Mouse (Mus musculus): ENCODE measurements around the gene Map1b. TPM values are rescaled to one million over a fixed set of nuclear protein-coding genes. Genes with fewer than 3 reads are reported as not detected.

The Map1b gene
- polyA plus RNA-seq (2015; fragmentation: Nextera tagmentation; extraction: Ambion mirVana) = 23.4 and 27.8 TPM in 2 replicates

GRCm38 (mm10) chr13:99516448-99516881, at the start of gene Map1b:
TSS of gene Map1b (minus strand) at chr13:99516540.
- H3K9me3 ChIP-seq (replicated peaks; ENCODE audit: low read length) = no peaks in the 10 kb centered on the region
- WGBS = 0% methylated on average over 20 of the region's 32 CpGs
- H3K27ac ChIP-seq = 0 out of 2 replicates have a peak within 1 kb of the TSS, but pooled peaks have one; percentile 60
- peak within 1 kb of the TSS; percentile 96 for H3K4me2 ChIP-seq (ENCODE audit: low read length)
- DNase-seq (ENCODE audit: low spot score) (peak; percentile 85), ATAC-seq (replicated peaks; ENCODE audit: low FRiP score, low read depth) (peak; percentile 68)
- H3K4me1 ChIP-seq (replicated peaks; ENCODE audit: insufficient read depth, low read length) = peaks cover 9% of the 10 kb centered on the region; the same call in 1 of the 2 replicates
- H3K27me3 ChIP-seq (ENCODE audit: insufficient read depth, low read length) = no peaks in the 10 kb centered on the region
- no peak for TF ChIP-seq CTCF (IDR thresholded peaks at IDR 0.05; ENCODE audit: low read depth)
- no peaks in the 10 kb centered on the region for H3K36me3 ChIP-seq (ENCODE audit: insufficient read depth, low read length)
- H3K4me3 ChIP-seq (replicated peaks; ENCODE audit: low read depth, low read length) = peak within 1 kb of the TSS; percentile 60
- H3K9ac ChIP-seq (ENCODE audit: low read depth, low read length) = peak within 1 kb of the TSS; percentile 59

DNA sequence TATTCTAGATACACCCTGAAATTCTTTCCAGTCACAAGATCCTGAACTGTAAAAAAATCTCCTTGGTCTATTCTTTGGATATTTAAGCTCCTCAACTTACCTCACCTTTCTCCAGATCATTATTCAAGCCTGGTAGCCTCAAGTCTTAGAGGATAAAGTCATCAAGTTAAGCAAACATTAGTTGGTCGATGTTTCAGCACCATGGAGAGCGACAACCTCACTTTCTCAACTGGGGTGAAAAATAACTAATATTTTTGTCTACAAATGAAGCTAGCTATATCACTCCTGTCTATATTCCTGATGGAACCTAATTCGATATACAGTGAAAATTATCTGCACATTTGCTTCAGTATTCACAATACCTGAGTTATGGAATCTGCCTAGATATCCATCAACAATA, 48.0 kb upstream of the Map1b start:
- DNase-seq (ENCODE audit: low spot score) = peak; percentile 63
- 17% methylated on average over 3 of the region's 3 CpGs for WGBS

DNA sequence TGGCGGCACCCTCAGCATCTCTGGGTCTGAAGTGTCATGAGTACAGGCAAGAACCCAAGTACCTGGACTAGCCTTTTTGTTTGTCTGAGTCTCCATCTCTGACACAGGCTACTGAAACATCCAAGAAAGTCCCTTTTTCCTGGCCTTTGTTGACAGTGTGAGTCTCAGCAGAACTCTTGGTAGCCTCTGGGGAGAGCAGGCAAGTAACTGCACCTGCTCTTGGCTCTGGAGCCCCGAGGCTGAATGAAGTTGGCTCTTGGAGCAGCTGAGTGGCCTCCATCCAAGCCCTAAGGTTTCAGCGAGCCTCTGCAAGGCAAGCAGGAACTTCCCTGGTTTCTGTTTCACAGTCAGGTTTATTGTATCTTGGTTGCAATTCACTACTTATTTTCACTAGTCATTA, 46.7 kb upstream of the Map1b start:
- ATAC-seq (replicated peaks; ENCODE audit: low FRiP score, low read depth) (no peak), DNase-seq (ENCODE audit: low spot score) (no peak)
- no peak for TF ChIP-seq CTCF (IDR thresholded peaks at IDR 0.05; ENCODE audit: low read depth)
- Histone ChIP-seq H3K4me2 (ENCODE audit: low read length) (no peak overlapping the region), H3K4me1 (replicated peaks; ENCODE audit: insufficient read depth, low read length) (no peaks in the 10 kb centered on the region), H3K9ac (ENCODE audit: low read depth, low read length) (no peak overlapping the region), H3K9me3 (replicated peaks; ENCODE audit: low read length) (no peaks in the 10 kb centered on the region), H3K27ac (no peak overlapping the region), H3K4me3 (replicated peaks; ENCODE audit: low read depth, low read length) (no peak overlapping the region), H3K36me3 (ENCODE audit: insufficient read depth, low read length) (no peaks in the 10 kb centered on the region), H3K27me3 (ENCODE audit: insufficient read depth, low read length) (no peaks in the 10 kb centered on the region)
- WGBS = 57% methylated on average over 3 of the region's 3 CpGs

More for the DNA sequence above, 48.0 kb upstream of the Map1b start:
- Histone ChIP-seq H3K27me3 (ENCODE audit: insufficient read depth, low read length) (no peaks in the 10 kb centered on the region), H3K9ac (ENCODE audit: low read depth, low read length) (no peak overlapping the region), H3K4me2 (ENCODE audit: low read length) (no peak overlapping the region), H3K4me3 (replicated peaks; ENCODE audit: low read depth, low read length) (no peak overlapping the region), H3K4me1 (replicated peaks; ENCODE audit: insufficient read depth, low read length) (no peaks in the 10 kb centered on the region), H3K36me3 (ENCODE audit: insufficient read depth, low read length) (no peaks in the 10 kb centered on the region), H3K9me3 (replicated peaks; ENCODE audit: low read length) (no peaks in the 10 kb centered on the region), H3K27ac (no peak overlapping the region)
- no peak for TF ChIP-seq CTCF (IDR thresholded peaks at IDR 0.05; ENCODE audit: low read depth)
- ATAC-seq (replicated peaks; ENCODE audit: low FRiP score, low read depth) = no peak

- Histone ChIP-seq H3K4me3 (replicated peaks; ENCODE audit: low read depth, low read length) (no peak overlapping the region), H3K36me3 (ENCODE audit: insufficient read depth, low read length) (no peaks in the 10 kb centered on the region), H3K27me3 (ENCODE audit: insufficient read depth, low read length) (no peaks in the 10 kb centered on the region), H3K9ac (ENCODE audit: low read depth, low read length) (no peak overlapping the region), H3K4me1 (replicated peaks; ENCODE audit: insufficient read depth, low read length) (no peaks in the 10 kb centered on the region), H3K9me3 (replicated peaks; ENCODE audit: low read length) (no peaks in the 10 kb centered on the region), H3K27ac (no peak overlapping the region), H3K4me2 (ENCODE audit: low read length) (no peak overlapping the region)
- no peak for DNase-seq (ENCODE audit: low spot score)
- ATAC-seq (replicated peaks; ENCODE audit: low FRiP score, low read depth) = no peak
- no peak for TF ChIP-seq CTCF (IDR thresholded peaks at IDR 0.05; ENCODE audit: low read depth)
- 48% methylated on average over 10 of the region's 10 CpGs for WGBS
Measured at GRCm38 (mm10) chr13:99561843-99562550, 45.7 kb upstream of the Map1b start.

GRCm38 (mm10) chr13:99560674-99561639, 44.6 kb upstream of the Map1b start:
- no peaks in the 10 kb centered on the region for H3K9me3 ChIP-seq (replicated peaks; ENCODE audit: low read length)
- ATAC-seq (replicated peaks; ENCODE audit: low FRiP score, low read depth) (no peak), DNase-seq (ENCODE audit: low spot score) (no peak)
- H3K9ac ChIP-seq (ENCODE audit: low read depth, low read length) = no peak overlapping the region
- no peak for TF ChIP-seq CTCF (IDR thresholded peaks at IDR 0.05; ENCODE audit: low read depth)
- no peaks in the 10 kb centered on the region for H3K36me3 ChIP-seq (ENCODE audit: insufficient read depth, low read length)
- WGBS = 52% methylated on average over 13 of the region's 13 CpGs
- H3K4me1 ChIP-seq (replicated peaks; ENCODE audit: insufficient read depth, low read length) = no peaks in the 10 kb centered on the region
- H3K4me3 ChIP-seq (replicated peaks; ENCODE audit: low read depth, low read length) = no peak overlapping the region
- H3K4me2 ChIP-seq (ENCODE audit: low read length) = no peak overlapping the region
- no peaks in the 10 kb centered on the region for H3K27me3 ChIP-seq (ENCODE audit: insufficient read depth, low read length)
- H3K27ac ChIP-seq = no peak overlapping the region

DNA sequence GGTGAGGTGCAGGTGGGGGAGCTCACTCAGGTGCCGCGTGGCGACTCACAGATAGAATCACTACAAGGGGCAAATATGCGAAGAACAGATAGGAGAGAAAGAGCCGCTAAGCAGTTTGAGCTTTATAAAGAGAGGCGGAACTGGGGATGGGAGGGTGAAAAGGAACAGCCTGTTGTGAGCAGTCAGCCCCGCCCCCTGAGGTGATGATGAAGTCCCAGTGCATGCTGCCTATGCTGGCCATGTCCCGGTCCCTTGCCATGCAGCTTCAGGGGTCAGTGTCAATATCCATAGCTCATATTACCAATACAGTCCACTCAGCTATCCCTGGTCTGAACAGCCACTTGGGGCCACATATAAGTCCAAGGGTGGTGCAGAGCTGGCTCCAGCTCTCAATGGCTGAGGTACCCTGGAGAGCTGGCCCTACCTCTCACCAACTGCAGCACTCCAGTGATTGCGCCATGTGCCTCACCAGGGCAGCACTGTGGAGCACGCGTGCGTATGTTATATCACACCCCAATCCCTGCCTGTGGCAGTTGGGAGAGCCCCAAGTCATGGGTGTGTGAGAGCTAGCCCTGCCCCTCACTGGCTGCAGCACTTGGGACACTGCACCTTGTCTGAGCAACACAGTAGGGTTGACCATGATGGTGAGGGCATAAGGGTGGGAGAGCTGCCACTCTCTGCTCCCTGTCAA, 42.0 kb upstream of the Map1b start:
- Histone ChIP-seq H3K4me3 (replicated peaks; ENCODE audit: low read depth, low read length) (no peak overlapping the region), H3K36me3 (ENCODE audit: insufficient read depth, low read length) (no peaks in the 10 kb centered on the region), H3K27me3 (ENCODE audit: insufficient read depth, low read length) (no peaks in the 10 kb centered on the region), H3K9ac (ENCODE audit: low read depth, low read length) (no peak overlapping the region), H3K4me2 (ENCODE audit: low read length) (no peak overlapping the region), H3K27ac (no peak overlapping the region), H3K4me1 (replicated peaks; ENCODE audit: insufficient read depth, low read length) (no peaks in the 10 kb centered on the region), H3K9me3 (replicated peaks; ENCODE audit: low read length) (no peaks in the 10 kb centered on the region)
- DNase-seq (ENCODE audit: low spot score) = no peak
- no peak for ATAC-seq (replicated peaks; ENCODE audit: low FRiP score, low read depth)
- no peak for TF ChIP-seq CTCF (IDR thresholded peaks at IDR 0.05; ENCODE audit: low read depth)
- WGBS = 73% methylated on average over 12 of the region's 12 CpGs
